Mouse (Mus musculus): ENCODE data around the gene Sbk1.

DNA sequence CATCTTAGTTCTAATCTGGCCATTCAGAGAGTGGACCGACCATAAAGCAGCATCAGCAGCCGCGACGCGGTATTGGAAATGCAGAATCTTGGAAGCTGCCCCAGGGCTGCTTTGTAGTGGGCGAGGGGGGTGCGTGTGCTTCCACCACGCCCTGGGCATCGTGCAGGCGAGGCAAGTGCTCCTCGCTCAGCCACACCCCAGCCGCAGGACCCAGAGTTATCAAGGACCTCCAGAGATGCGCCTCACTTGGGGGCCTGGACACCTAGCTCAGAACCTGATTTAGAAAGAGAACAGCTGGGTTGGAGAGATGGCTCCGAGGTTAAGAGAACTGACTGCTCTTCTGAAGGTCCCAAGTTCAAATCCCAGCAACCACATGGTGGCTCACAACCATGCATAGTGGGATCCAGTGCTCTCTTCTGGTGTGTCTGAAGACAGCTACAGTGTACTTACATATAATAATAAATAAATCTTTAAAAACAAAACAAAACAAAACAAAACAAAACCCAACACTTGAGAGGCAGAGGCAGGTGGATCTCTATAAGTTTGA lies 31.5 kb upstream of the Sbk1 start:
- TF ChIP-seq CTCF (IDR thresholded peaks at IDR 0.05; ENCODE audit: control insufficient read depth, insufficient read depth, low read length) (no peak), POLR2A (IDR thresholded peaks at IDR 0.05; ENCODE audit: borderline replicate concordance, control insufficient read depth, low read depth, low read length) (no peak)

All from bone marrow, adult 2 months (tissue).